Mouse (Mus musculus) lung, postnatal 0 days (tissue): ENCODE measurements at regions not wholly inside any gene's neighbourhood (a gene's known extent, or its start where the extent isn't known, plus 50 kb on each side); places are given as distances from the start of the nearest gene placed in this dataset.

Source experiments
- CTCF ChIP-seq: IDR thresholded peaks from 2 replicates; pipeline ENCODE4 v1.5.1; 2016; ENCODE audit warnings: antibody characterized with exemption, mild to moderate bottlenecking
- EP300 ChIP-seq: IDR thresholded peaks from 2 replicates; pipeline ENCODE4 v1.6.1; 2016; ENCODE audit warnings: antibody characterized with exemption, mild to moderate bottlenecking, control low read depth

- TF ChIP-seq CTCF = no peak
- TF ChIP-seq EP300 = peak; percentile 22; the same call in 1 of the 2 replicates
Observed at GRCm38 (mm10) chr1:88923791-88924581, 146.2 kb upstream of the Sh3bp4 start.
